Mouse (Mus musculus): ENCODE measurements around the gene Rassf6. TPM values are rescaled to one million over a fixed set of nuclear protein-coding genes. Genes with fewer than 3 reads are reported as not detected.

Rassf6 gene
- polyA plus RNA-seq, 1 experiment from 2014 or later: 12.0 TPM

- H3K4me1 ChIP-seq (replicated peaks; ENCODE audit: control insufficient read depth, insufficient read depth, low read length): no peaks in the 10 kb centered on the region
- ATAC-seq (replicated peaks; ENCODE audit: low FRiP score, low TSS enrichment, low read depth) (no peak), DNase-seq (ENCODE audit: low spot score) (no peak)
- H3K36me3 ChIP-seq (ENCODE audit: control insufficient read depth, insufficient read depth, low read length): no peaks in the 10 kb centered on the region
- H3K9ac ChIP-seq (ENCODE audit: low read length): no peak overlapping the region
- no peak overlapping the region for H3K4me3 ChIP-seq (ENCODE audit: low read depth, low read length)
- H3K27ac ChIP-seq (ENCODE audit: low read depth): no peak overlapping the region
- no peaks in the 10 kb centered on the region for H3K9me3 ChIP-seq (ENCODE audit: control insufficient read depth, low read length)
- WGBS: 91% methylated on average over 5 of the region's 5 CpGs
- H3K27me3 ChIP-seq (replicated peaks; ENCODE audit: control insufficient read depth, insufficient read depth, low read length): no peaks in the 10 kb centered on the region
- no peak overlapping the region for H3K4me2 ChIP-seq (ENCODE audit: low read length)
Observed at GRCm38 (mm10) chr5:90660411-90660810, 20.0 kb upstream of the Rassf6 start.

- Histone ChIP-seq H3K4me1 (replicated peaks; ENCODE audit: control insufficient read depth, insufficient read depth, low read length) (no peaks in the 10 kb centered on the region), H3K27ac (ENCODE audit: low read depth) (no peak overlapping the region), H3K4me2 (ENCODE audit: low read length) (no peak overlapping the region), H3K9ac (ENCODE audit: low read length) (no peak overlapping the region), H3K9me3 (ENCODE audit: control insufficient read depth, low read length) (no peaks in the 10 kb centered on the region), H3K4me3 (ENCODE audit: low read depth, low read length) (no peak overlapping the region), H3K36me3 (ENCODE audit: control insufficient read depth, insufficient read depth, low read length) (no peaks in the 10 kb centered on the region), H3K27me3 (replicated peaks; ENCODE audit: control insufficient read depth, insufficient read depth, low read length) (no peaks in the 10 kb centered on the region)
- DNase-seq (ENCODE audit: low spot score): no peak
- ATAC-seq (replicated peaks; ENCODE audit: low FRiP score, low TSS enrichment, low read depth): no peak
- WGBS: 90% methylated on average over 6 of the region's 6 CpGs
Observed at GRCm38 (mm10) chr5:90656681-90657080, 16.2 kb upstream of the Rassf6 start.

- Histone ChIP-seq H3K9me3 (ENCODE audit: control insufficient read depth, low read length) (no peaks in the 10 kb centered on the region), H3K4me1 (replicated peaks; ENCODE audit: control insufficient read depth, insufficient read depth, low read length) (no peaks in the 10 kb centered on the region; the same call in 1 of the 2 replicates), H3K9ac (ENCODE audit: low read length) (no peak overlapping the region), H3K36me3 (ENCODE audit: control insufficient read depth, insufficient read depth, low read length) (no peaks in the 10 kb centered on the region), H3K4me3 (ENCODE audit: low read depth, low read length) (no peak overlapping the region), H3K27ac (ENCODE audit: low read depth) (no peak overlapping the region), H3K27me3 (replicated peaks; ENCODE audit: control insufficient read depth, insufficient read depth, low read length) (no peaks in the 10 kb centered on the region), H3K4me2 (ENCODE audit: low read length) (no peak overlapping the region)
- DNase-seq (ENCODE audit: low spot score): no peak
- WGBS: 68% methylated on average over 13 of the region's 13 CpGs
- ATAC-seq (replicated peaks; ENCODE audit: low FRiP score, low TSS enrichment, low read depth): no peak
Observed at GRCm38 (mm10) chr5:90655891-90656290, 15.4 kb upstream of the Rassf6 start.

GRCm38 (mm10) chr5:90654798-90655197 is 14.3 kb upstream of the Rassf6 start:
- Histone ChIP-seq H3K27ac (ENCODE audit: low read depth) (no peak overlapping the region), H3K4me1 (replicated peaks; ENCODE audit: control insufficient read depth, insufficient read depth, low read length) (no peaks in the 10 kb centered on the region; the same call in 1 of the 2 replicates), H3K9me3 (ENCODE audit: control insufficient read depth, low read length) (no peaks in the 10 kb centered on the region), H3K27me3 (replicated peaks; ENCODE audit: control insufficient read depth, insufficient read depth, low read length) (no peaks in the 10 kb centered on the region), H3K9ac (ENCODE audit: low read length) (no peak overlapping the region), H3K36me3 (ENCODE audit: control insufficient read depth, insufficient read depth, low read length) (no peaks in the 10 kb centered on the region), H3K4me2 (ENCODE audit: low read length) (no peak overlapping the region), H3K4me3 (ENCODE audit: low read depth, low read length) (no peak overlapping the region)
- ATAC-seq (replicated peaks; ENCODE audit: low FRiP score, low TSS enrichment, low read depth) (no peak), DNase-seq (ENCODE audit: low spot score) (no peak)
- 61% methylated on average over 5 of the region's 5 CpGs for WGBS

- Histone ChIP-seq H3K9ac (ENCODE audit: low read length) (no peak overlapping the region), H3K4me3 (ENCODE audit: low read depth, low read length) (no peak overlapping the region), H3K4me2 (ENCODE audit: low read length) (no peak overlapping the region), H3K4me1 (replicated peaks; ENCODE audit: control insufficient read depth, insufficient read depth, low read length) (no peaks in the 10 kb centered on the region; the same call in 1 of the 2 replicates), H3K27ac (ENCODE audit: low read depth) (no peak overlapping the region), H3K27me3 (replicated peaks; ENCODE audit: control insufficient read depth, insufficient read depth, low read length) (no peaks in the 10 kb centered on the region), H3K36me3 (ENCODE audit: control insufficient read depth, insufficient read depth, low read length) (no peaks in the 10 kb centered on the region), H3K9me3 (ENCODE audit: control insufficient read depth, low read length) (no peaks in the 10 kb centered on the region)
- DNase-seq (ENCODE audit: low spot score) (peak; percentile 69), ATAC-seq (replicated peaks; ENCODE audit: low FRiP score, low TSS enrichment, low read depth) (no peak)
- 4% methylated on average over 3 of the region's 3 CpGs for WGBS
Observed at GRCm38 (mm10) chr5:90652724-90653123, 12.3 kb upstream of the Rassf6 start.

DNA sequence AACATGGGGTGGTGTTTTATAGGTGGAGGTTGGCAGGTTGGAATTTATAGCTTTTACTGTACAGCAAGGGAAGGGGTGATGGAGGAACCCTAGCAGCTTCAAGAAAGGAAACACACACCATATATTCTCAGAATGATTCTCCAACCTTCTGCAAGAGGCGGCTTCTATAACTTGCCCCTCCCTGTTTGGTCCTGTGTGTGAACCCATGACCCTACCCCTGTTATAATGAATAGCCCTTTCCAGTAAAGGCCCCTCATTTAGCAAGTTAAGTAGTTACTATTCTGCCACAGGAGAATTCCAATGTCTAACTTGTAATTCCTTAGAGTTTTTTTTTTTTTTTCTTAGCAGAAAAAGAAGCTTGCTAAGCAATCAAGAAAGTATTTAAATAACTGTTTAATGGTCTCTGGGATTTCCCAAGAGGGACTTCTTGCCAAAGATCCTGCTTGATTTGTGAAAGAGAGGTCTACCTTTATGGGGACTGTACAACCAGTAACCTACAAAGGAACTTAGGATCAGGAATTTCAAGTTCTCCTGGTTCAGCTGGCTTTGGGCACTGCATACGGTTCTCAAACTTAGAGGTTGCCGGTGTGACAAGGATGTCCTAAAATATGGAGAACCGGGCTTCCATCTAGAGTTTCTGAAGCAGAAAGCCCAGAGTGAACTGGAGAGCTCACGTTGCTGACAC is 10.2 kb upstream of the Rassf6 start:
- no peak overlapping the region for H3K9ac ChIP-seq (ENCODE audit: low read length)
- H3K4me3 ChIP-seq (ENCODE audit: low read depth, low read length): no peak overlapping the region
- no peaks in the 10 kb centered on the region for H3K9me3 ChIP-seq (ENCODE audit: control insufficient read depth, low read length)
- DNase-seq (ENCODE audit: low spot score) (no peak), ATAC-seq (replicated peaks; ENCODE audit: low FRiP score, low TSS enrichment, low read depth) (no peak)
- 74% methylated on average over 5 of the region's 5 CpGs for WGBS
- H3K4me1 ChIP-seq (replicated peaks; ENCODE audit: control insufficient read depth, insufficient read depth, low read length): no peaks in the 10 kb centered on the region; the same call in 1 of the 2 replicates
- no peaks in the 10 kb centered on the region for H3K36me3 ChIP-seq (ENCODE audit: control insufficient read depth, insufficient read depth, low read length)
- H3K4me2 ChIP-seq (ENCODE audit: low read length): no peak overlapping the region
- no peak overlapping the region for H3K27ac ChIP-seq (ENCODE audit: low read depth)
- no peaks in the 10 kb centered on the region for H3K27me3 ChIP-seq (replicated peaks; ENCODE audit: control insufficient read depth, insufficient read depth, low read length)

GRCm38 (mm10) chr5:90647473-90647872 is 7.0 kb upstream of the Rassf6 start:
- Histone ChIP-seq H3K4me3 (ENCODE audit: low read depth, low read length) (no peak overlapping the region), H3K4me1 (replicated peaks; ENCODE audit: control insufficient read depth, insufficient read depth, low read length) (no peaks in the 10 kb centered on the region; the same call in 1 of the 2 replicates), H3K4me2 (ENCODE audit: low read length) (no peak overlapping the region), H3K36me3 (ENCODE audit: control insufficient read depth, insufficient read depth, low read length) (no peaks in the 10 kb centered on the region), H3K9me3 (ENCODE audit: control insufficient read depth, low read length) (no peaks in the 10 kb centered on the region), H3K9ac (ENCODE audit: low read length) (no peak overlapping the region), H3K27me3 (replicated peaks; ENCODE audit: control insufficient read depth, insufficient read depth, low read length) (no peaks in the 10 kb centered on the region), H3K27ac (ENCODE audit: low read depth) (no peak overlapping the region)
- DNase-seq (ENCODE audit: low spot score): peak; percentile 36
- 75% methylated on average over 5 of the region's 5 CpGs for WGBS
- no peak for ATAC-seq (replicated peaks; ENCODE audit: low FRiP score, low TSS enrichment, low read depth)

- no peak overlapping the region for H3K27ac ChIP-seq (ENCODE audit: low read depth)
- H3K4me1 ChIP-seq (replicated peaks; ENCODE audit: control insufficient read depth, insufficient read depth, low read length): peaks cover 2% of the 10 kb centered on the region; the same call in 1 of the 2 replicates
- 84% methylated on average over 5 of the region's 5 CpGs for WGBS
- no peaks in the 10 kb centered on the region for H3K27me3 ChIP-seq (replicated peaks; ENCODE audit: control insufficient read depth, insufficient read depth, low read length)
- no peak for ATAC-seq (replicated peaks; ENCODE audit: low FRiP score, low TSS enrichment, low read depth)
- H3K36me3 ChIP-seq (ENCODE audit: control insufficient read depth, insufficient read depth, low read length): no peaks in the 10 kb centered on the region
- H3K9ac ChIP-seq (ENCODE audit: low read length): no peak overlapping the region
- H3K9me3 ChIP-seq (ENCODE audit: control insufficient read depth, low read length): no peaks in the 10 kb centered on the region
- DNase-seq (ENCODE audit: low spot score): no peak
- H3K4me2 ChIP-seq (ENCODE audit: low read length): no peak overlapping the region
- no peak overlapping the region for H3K4me3 ChIP-seq (ENCODE audit: low read depth, low read length)
Observed at GRCm38 (mm10) chr5:90646398-90646797, 5.9 kb upstream of the Rassf6 start.

- Histone ChIP-seq H3K9ac (ENCODE audit: low read length) (no peak overlapping the region), H3K36me3 (ENCODE audit: control insufficient read depth, insufficient read depth, low read length) (no peaks in the 10 kb centered on the region), H3K27ac (ENCODE audit: low read depth) (no peak overlapping the region), H3K4me3 (ENCODE audit: low read depth, low read length) (no peak overlapping the region), H3K9me3 (ENCODE audit: control insufficient read depth, low read length) (no peaks in the 10 kb centered on the region), H3K4me2 (ENCODE audit: low read length) (no peak overlapping the region), H3K27me3 (replicated peaks; ENCODE audit: control insufficient read depth, insufficient read depth, low read length) (no peaks in the 10 kb centered on the region), H3K4me1 (replicated peaks; ENCODE audit: control insufficient read depth, insufficient read depth, low read length) (peaks cover 9% of the 10 kb centered on the region)
- DNase-seq (ENCODE audit: low spot score): no peak
- 65% methylated on average over 3 of the region's 3 CpGs for WGBS
- ATAC-seq (replicated peaks; ENCODE audit: low FRiP score, low TSS enrichment, low read depth): no peak
Observed at GRCm38 (mm10) chr5:90645579-90645978, 5.1 kb upstream of the Rassf6 start.

Data from intestine, embryonic 14.5 days (tissue).